Mouse (Mus musculus): ENCODE data around the gene Haus7.
"Not testable (repeated sequence)": the region's sequence is repeated elsewhere in the genome, so short reads cannot be mapped to it uniquely, and the experiment has no call there.

The Haus7 gene

GRCm38 (mm10) chrX:73467446-73468241, 8.8 kb upstream of the Haus7 start:
- in situ Hi-C loops (cut with MboI): no loop called here

DNA sequence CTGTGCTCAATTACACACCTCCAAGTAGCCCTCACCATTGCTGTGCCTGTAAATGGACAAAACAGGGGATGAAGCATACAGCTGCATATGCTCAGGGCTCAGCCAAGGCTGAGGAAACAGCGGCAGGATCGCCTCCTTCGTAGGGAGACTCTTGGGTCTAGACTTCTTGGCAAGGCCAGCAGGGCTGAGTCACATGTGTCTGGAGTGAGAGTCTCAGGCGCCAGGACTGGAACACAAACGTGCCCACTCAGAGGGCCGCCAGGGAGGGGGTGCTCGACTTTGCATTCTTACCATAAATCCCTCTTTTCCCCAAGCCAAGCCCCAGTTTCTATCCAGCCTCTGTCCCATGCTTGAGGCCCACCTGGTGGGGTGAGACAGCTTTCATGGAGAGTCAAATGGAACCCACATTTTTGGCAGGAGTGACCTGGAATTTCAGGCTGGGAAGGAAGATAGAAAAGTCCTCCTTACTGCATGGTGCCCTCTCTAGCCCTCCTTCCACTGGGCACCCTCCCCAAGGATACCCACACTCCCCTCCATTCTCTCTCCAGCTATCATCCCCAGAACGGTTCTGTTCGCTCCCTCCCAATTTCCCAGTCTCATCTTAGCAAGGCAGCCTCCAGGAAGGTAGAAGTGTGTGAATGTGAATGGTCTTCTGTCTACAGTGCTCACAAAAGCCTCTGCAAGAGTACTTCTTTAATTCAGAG, 6.8 kb upstream of the Haus7 start:
- in situ Hi-C loops (cut with MboI): no loop called here

DNA sequence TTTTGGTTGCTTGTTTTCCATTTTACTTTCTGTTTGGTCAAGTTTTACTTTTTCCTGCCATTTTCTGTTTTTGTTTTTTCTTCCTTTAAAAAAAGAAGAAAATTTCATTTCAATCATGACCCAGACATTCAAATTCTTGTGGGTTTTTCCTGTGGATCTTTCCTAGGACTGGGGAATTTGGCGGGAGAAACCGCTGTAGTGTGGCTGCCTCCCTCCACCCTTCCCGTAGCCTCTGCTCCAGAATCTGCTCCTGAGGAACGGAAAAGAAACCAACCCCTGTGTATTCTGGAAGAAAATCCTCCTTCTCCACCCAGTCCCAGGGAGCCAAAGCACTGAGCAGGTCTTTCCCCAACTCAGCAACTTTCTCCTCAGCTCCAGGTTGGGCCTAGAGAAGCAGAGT, 1.9 kb upstream of the Haus7 start:
- in situ Hi-C loops (cut with MboI): no loop called here

DNA sequence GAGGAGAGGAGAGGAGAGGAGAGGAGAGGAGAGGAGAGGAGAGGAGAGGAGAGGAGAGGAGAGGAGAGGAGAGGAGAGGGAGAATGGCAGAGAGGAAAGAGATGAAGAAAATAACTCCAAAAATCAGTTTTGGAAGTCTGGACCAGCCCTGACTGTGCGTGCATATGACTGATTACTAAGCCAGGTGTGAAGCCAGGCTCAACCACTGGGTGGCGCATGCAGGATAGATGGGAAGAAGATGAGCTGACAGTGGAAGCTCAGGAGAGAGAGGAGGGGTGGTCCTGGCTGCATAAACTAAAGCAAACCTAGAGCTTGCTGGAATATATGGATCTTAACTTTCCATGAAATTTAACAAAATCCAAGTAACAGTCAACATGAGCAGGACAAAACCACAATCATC, 6.9 kb downstream of the Haus7 start:
- in situ Hi-C loops (cut with MboI): no loop called here

DNA sequence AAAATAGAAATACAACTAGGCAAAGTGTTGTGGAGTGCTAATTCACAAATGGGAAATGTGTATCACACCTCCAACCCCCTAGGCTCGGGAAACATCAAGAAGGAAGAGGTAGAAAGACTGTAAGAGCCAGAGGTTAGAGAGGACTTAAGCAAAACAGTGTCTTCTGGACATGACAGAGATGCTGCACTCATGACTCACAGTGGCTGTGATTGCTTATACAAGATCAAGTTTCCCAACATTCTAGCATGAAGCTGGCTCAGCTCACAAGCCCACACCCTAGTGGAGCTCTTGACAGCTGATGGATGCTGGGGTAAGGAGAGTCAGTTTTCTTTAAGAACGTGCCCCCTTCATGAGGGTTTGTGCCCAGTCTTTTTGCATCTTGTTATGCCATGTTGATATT, 17.4 kb downstream of the Haus7 start:
- in situ Hi-C loops (cut with MboI): no loop called here

DNA sequence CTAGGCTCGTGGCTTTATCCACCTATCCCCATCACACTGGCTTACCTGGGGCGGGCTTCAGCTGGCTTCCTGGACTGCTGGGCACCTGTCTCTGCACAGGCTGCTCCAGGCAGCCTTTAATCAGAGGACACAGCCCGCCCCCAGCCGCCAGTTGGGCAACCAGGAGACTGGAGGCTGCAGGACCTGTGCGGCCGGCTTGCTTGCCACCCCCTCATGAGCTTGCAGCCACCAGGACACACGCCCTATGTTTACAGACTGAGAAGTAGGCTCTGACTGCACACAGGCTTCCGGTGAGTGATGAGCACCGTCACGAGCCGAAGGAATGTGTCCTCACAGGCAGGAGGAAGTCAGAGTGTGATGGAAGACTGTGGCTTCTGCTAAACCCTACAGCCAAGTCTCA, 23.6 kb downstream of the Haus7 start, which contains the start of gene Trex2:
Trex2 (minus strand) TSS at position 93 of the 400 bp plus-strand sequence.
- in situ Hi-C loops (cut with MboI): no loop called here

DNA sequence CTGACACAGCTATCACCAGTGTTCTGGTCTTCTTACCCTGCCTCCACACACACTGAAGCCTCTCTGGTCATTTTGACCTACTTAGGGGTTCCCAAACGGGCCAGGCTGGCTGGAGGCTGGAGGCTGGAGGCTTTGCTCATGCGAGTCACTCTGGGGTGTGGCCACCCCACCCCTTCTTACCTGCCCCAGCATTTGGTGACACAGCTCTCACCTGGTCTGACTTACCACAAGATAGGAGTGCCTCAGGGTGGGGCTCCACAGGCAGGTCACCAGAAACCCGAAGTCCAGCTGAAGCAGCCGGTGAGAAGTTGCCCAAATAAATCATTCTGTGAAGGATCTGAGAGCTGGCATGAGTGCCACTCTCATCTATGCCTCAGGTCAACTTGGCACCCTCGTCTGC, 26.0 kb downstream of the Haus7 start:
- in situ Hi-C loops (cut with MboI): no loop called here

- in situ Hi-C loops (cut with MboI): no loop called here
These were observed 28.8 kb downstream of the Haus7 start for GRCm38 (mm10) chrX:73430036-73430435.

DNA sequence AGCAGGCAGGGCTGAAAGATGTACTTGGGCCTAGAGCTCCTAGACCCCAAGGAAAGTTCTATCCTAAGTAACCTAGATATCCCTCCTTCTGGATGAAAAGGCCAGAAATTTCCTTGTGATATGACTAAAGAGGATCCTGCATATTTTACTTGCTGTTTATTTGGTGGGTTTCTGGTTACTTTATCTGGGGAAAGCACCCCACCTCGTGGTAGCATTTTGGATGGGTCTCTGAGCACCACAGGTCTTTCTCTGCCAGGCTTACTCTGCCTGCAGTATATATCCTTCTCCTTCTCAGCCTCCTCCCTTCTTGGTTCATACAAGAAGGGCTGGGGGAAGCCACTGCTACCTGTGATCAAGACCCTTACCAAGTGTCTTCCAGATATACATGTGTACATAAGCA, 46.1 kb downstream of the Haus7 start:
- in situ Hi-C loops (cut with MboI): no loop called here

DNA sequence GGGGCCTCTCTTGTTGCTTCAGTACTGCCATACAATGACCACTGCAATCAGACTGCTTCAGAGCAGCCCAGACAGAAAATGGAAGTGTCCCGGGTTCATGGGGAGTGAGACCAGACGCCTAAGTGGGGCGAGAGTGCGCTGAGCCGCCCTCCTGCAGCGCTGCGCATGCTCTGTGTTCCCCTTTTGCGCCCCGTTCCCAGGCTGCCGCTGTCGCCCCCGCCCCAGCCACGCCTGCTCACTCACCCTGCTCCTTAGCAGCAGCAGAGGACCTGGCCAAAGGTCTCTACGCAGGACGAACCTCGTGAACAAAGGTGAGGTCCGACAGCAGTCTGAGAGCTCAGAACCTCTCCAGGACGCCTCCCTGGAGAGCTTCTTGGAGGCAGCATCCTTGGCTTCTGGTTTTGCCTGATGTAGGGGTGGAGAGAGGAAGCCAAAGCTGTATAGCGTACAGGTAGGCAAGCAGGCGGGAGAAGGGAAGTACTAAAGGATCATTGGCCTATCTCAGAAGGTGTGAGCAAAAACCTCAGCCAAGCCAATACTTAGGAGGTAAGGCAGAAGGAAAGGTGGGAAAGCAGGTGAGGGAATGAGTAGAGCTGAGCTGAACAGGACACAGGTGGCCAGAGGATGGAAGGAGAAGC, 47.8 kb downstream of the Haus7 start, which contains the start of gene Zfp92:
Zfp92 (plus strand) TSS at position 217 of the 638 bp plus-strand sequence.
- in situ Hi-C loops (cut with MboI): no loop called here

DNA sequence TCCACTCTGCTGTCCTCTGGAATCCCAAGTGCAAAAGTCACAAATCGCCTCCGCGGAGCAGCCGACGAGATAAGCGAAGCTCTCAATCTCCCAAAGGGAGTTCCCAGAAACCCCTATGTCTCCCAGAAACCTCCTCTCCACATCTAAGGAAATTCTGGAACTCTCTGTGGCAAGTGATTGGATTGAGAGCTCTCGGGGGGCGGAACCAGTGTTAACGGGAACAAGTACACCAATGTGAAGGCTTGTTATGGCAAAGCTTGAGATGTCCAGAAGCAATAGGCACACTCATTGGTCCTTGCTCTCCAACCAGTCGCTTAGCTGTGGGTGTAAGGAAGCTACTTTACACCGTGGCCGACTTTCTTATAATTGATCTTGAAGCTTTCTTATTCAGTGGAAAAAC, 57.2 kb downstream of the Haus7 start:
- in situ Hi-C loops (cut with MboI): no loop called here

DNA sequence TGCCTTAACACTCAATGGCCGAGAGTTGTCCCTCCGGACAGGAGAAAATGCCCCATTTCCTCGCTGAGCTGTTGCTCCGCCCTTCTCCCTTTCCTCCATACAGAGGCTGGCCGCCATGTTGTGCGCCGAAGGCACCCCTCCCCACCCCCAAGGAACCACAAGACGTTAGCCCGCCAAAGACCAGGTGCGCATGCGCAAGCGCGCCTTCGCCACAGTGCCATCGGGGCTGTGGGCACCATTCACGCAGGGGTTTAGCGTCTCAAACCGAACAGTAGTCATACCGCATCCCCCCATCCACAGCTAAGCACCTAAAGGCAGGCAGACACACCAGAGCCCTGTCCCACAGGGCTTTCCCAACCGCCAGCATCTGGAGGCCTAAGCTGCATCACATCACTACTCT, 57.9 kb downstream of the Haus7 start:
- in situ Hi-C loops (cut with MboI): no loop called here

GRCm38 (mm10) chrX:73398636-73399035, 60.2 kb downstream of the Haus7 start, which contains the start of gene Gm18336:
TSS of gene Gm18336 (minus strand) at chrX:73398736.
- in situ Hi-C loops (cut with MboI): not testable (repeated sequence)

- in situ Hi-C loops (cut with MboI): no loop called here
These were observed 62.4 kb downstream of the Haus7 start for GRCm38 (mm10) chrX:73396446-73396845.

DNA sequence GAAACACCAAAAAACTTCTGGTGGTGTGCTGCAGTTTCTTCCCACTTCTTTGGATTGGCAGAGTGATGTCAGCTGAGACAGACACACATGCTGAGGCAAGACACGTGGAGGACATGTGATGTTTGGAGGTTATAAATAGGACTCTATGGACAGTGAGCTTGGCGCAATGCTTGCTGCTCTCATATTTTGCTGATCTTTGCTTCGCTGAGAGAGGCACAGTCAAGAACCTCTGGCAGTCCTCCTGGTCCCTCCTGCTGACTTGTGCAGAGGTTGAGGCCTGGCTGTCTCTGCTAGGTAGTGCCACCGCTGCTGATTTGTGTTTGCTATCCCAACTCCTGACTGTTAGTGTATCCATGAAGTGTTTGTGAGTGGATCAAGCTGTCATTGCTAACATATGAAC, 67.4 kb downstream of the Haus7 start:
- in situ Hi-C loops (cut with MboI): no loop called here
